Mouse (Mus musculus) ES-E14 (cell line): ENCODE measurements around the gene Prn. TPM values are rescaled to one million over a fixed set of nuclear protein-coding genes. Genes with fewer than 3 reads are reported as not detected.

Source experiments
- DNase-seq: peaks from one replicate; pipeline ENCODE4 v3.0.0-alpha.2; 2013; ENCODE audit warnings: low read depth, low spot score
- H3K27ac ChIP-seq: 2 replicates; pipeline ENCODE4 v1.5.1; 2012; ENCODE audit warnings: low read depth, mild to moderate bottlenecking, low read length, moderate library complexity, mixed read lengths; ENCODE audit not compliant: poor library complexity, insufficient read depth, severe bottlenecking
- H3K36me3 ChIP-seq: 2 replicates; pipeline ENCODE4 v1.6.1; 2012; ENCODE audit warnings: mild to moderate bottlenecking, low read length, moderate library complexity, mixed read lengths; ENCODE audit not compliant: control insufficient read depth, poor library complexity, insufficient read depth, severe bottlenecking
- H3K4me1 ChIP-seq, 2 experiments: fragments of 150-350 bp in 1 of 2; sonication (generic) in 1 of 2; 2 replicates each; pipeline ENCODE4 v1.6.1; 2012; ENCODE audit warnings: low read length in 2 of 2, mild to moderate bottlenecking in 1 of 2, mixed read lengths in 1 of 2; ENCODE audit not compliant: control insufficient read depth in 2 of 2, insufficient read depth in 2 of 2, poor library complexity in 1 of 2
- H3K4me3 ChIP-seq, 2 experiments: fragments of 150-350 bp in 1 of 2; sonication (generic) in 1 of 2; 2 replicates each; pipeline ENCODE4 v1.5.1; 2012; ENCODE audit warnings: low read length in 2 of 2, low read depth in 1 of 2, mild to moderate bottlenecking in 1 of 2, mixed read lengths in 1 of 2; ENCODE audit not compliant: insufficient read depth in 1 of 2, poor library complexity in 1 of 2, severe bottlenecking in 1 of 2
- H3K9ac ChIP-seq: 2 replicates; pipeline ENCODE4 v1.6.1; 2012; ENCODE audit warnings: low read depth, mild to moderate bottlenecking, low read length, mixed read lengths; ENCODE audit not compliant: poor library complexity, insufficient read depth, severe bottlenecking
- H3K9me3 ChIP-seq: fragments of 150-350 bp; sonication (generic); 2 replicates; pipeline ENCODE4 v1.6.1; 2012; ENCODE audit warnings: low read depth, mild to moderate bottlenecking, low read length; ENCODE audit not compliant: control insufficient read depth, insufficient read depth
- CHD2 ChIP-seq: IDR thresholded peaks from 2 replicates; pipeline ENCODE4 v1.6.1; 2014; ENCODE audit warnings: mild to moderate bottlenecking, low read depth, low read length, inconsistent platforms
- HCFC1 ChIP-seq: IDR thresholded peaks from 2 replicates; pipeline ENCODE4 v1.6.1; 2012; ENCODE audit warnings: low read length, inconsistent platforms, borderline replicate concordance; ENCODE audit not compliant: insufficient read depth
- MAFK ChIP-seq: IDR thresholded peaks from 2 replicates; pipeline ENCODE4 v1.6.1; 2014; ENCODE audit warnings: mild to moderate bottlenecking, low read depth, low read length, inconsistent platforms; ENCODE audit not compliant: insufficient read depth
- ZC3H11A ChIP-seq: IDR thresholded peaks from 2 replicates; pipeline ENCODE4 v1.6.1; 2012; ENCODE audit warnings: low read depth, mild to moderate bottlenecking, inconsistent platforms, low read length, borderline replicate concordance
- ZNF384 ChIP-seq: IDR thresholded peaks from 2 replicates; pipeline ENCODE4 v1.6.1; 2012; ENCODE audit warnings: low read depth, low read length, inconsistent platforms
- in situ Hi-C, 2 experiments: fragments of 600-800 bp; cut with MboI; formaldehyde crosslinking; loops; one replicate each; pipeline ENCODE4 v1.15.1; 2025; ENCODE audit warnings: low sequenced_read_pairs in 2 of 2, inconsistent platforms in 1 of 2; ENCODE audit not compliant: unreplicated experiment in 2 of 2
- total RNA-seq: library from RNA; depleted of rRNA; stranded (reverse); fragments of 300-350 nt; gene quantifications from 2 replicates; pipeline ENCODE4 v1.2.3, GENCODE M21; 2012

Gene Prn
- total RNA-seq, 1 experiment, result not detected

GRCm38 (mm10) chr2:131935390-131936105 is 25.8 kb downstream of the Prn start:
- no peak overlapping the region for H3K27ac ChIP-seq
- in situ Hi-C loops, result loop anchor here (25.0 kb wide), 2 partner anchors 123 to 373 kb away; partner anchors contain the start of gene Adra1d (in 1 of the 2)
- H3K4me3 ChIP-seq, result no peak overlapping the region
- H3K4me1 ChIP-seq, result no peaks in the 10 kb centered on the region; a peak in 1 of 4 replicates
- H3K9me3 ChIP-seq, result peaks cover 11% of the 10 kb centered on the region
- H3K9ac ChIP-seq, result no peak overlapping the region
- H3K36me3 ChIP-seq, result peaks cover 10% of the 10 kb centered on the region; the same call in 1 of the 2 replicates
- TF ChIP-seq CHD2, result no peak
- peak; percentile 90 for TF ChIP-seq MAFK
- TF ChIP-seq HCFC1, result no peak
- TF ChIP-seq ZNF384, result no peak
- TF ChIP-seq ZC3H11A, result peak; percentile 7; the same call in 1 of the 2 replicates
- DNase-seq, result peak; percentile 15

GRCm38 (mm10) chr2:131936410-131936809 is 26.7 kb downstream of the Prn start:
- no peak for DNase-seq
- H3K27ac ChIP-seq, result no peak overlapping the region
- H3K9me3 ChIP-seq, result peaks cover 5% of the 10 kb centered on the region; the same call in 1 of the 2 replicates
- no peaks in the 10 kb centered on the region; a peak in 1 of 4 replicates for H3K4me1 ChIP-seq
- no peak overlapping the region for H3K9ac ChIP-seq
- peaks cover 10% of the 10 kb centered on the region; the same call in 1 of the 2 replicates for H3K36me3 ChIP-seq
- TF ChIP-seq HCFC1 (no peak), ZNF384 (no peak), MAFK (no peak), ZC3H11A (no peak), CHD2 (no peak)
- H3K4me3 ChIP-seq, result no peak overlapping the region
- in situ Hi-C loops, result loop anchor here (25.0 kb wide), 2 partner anchors 124 to 374 kb away; partner anchors contain the start of gene Adra1d (in 1 of the 2)

- Histone ChIP-seq H3K9ac (no peak overlapping the region), H3K27ac (no peak overlapping the region), H3K36me3 (no peaks in the 10 kb centered on the region), H3K4me3 (no peak overlapping the region), H3K4me1 (no peaks in the 10 kb centered on the region; a peak in 1 of 4 replicates), H3K9me3 (no peaks in the 10 kb centered on the region)
- TF ChIP-seq CHD2 (no peak), ZC3H11A (peak; percentile 76; the same call in 1 of the 2 replicates)
- in situ Hi-C loops, result loop anchor here (25.0 kb wide), 2 partner anchors 127 to 377 kb away; partner anchors contain the start of gene Adra1d (in 1 of the 2)
- peak; percentile 41 for DNase-seq
These were observed 29.8 kb downstream of the Prn start for GRCm38 (mm10) chr2:131939404-131940111.

- Histone ChIP-seq H3K27ac (no peak overlapping the region), H3K4me1 (no peaks in the 10 kb centered on the region; a peak in 1 of 4 replicates), H3K9me3 (no peaks in the 10 kb centered on the region), H3K9ac (no peak overlapping the region), H3K36me3 (no peaks in the 10 kb centered on the region), H3K4me3 (no peak overlapping the region)
- in situ Hi-C loops, result loop anchor here (25.0 kb wide), 2 partner anchors 128 to 378 kb away; partner anchors contain the start of gene Adra1d (in 1 of the 2)
- no peak for DNase-seq
- TF ChIP-seq HCFC1 (no peak), ZNF384 (no peak), CHD2 (no peak), ZC3H11A (no peak), MAFK (no peak)
These were observed 30.7 kb downstream of the Prn start for GRCm38 (mm10) chr2:131940506-131940905.
